Mouse (Mus musculus): ENCODE data around the gene Bace2. TPM values are rescaled to one million over a fixed set of nuclear protein-coding genes. Genes with fewer than 3 reads are reported as not detected.

Bace2 gene
- total and polyA plus RNA-seq, 3 experiments, result not detected

GRCm38 (mm10) chr16:97434206-97434605 lies 77.7 kb downstream of the Bace2 start:
- Histone ChIP-seq H3K4me3 (ENCODE audit: control insufficient read depth in 1 of 2, insufficient read depth in 1 of 2, low read depth in 2 of 2, low read length in 2 of 2) (no peak overlapping the region), H3K36me3 (ENCODE audit: control insufficient read depth in 1 of 2, insufficient read depth in 2 of 2, low read length in 2 of 2) (peaks cover 0 to 3% of the 10 kb centered on the region in 2 experiments; a peak in 1 of 4 replicates), H3K9me3 (replicated peaks; ENCODE audit: insufficient read depth, low read length) (no peaks in the 10 kb centered on the region), H3K27me3 (ENCODE audit: control insufficient read depth in 1 of 2, insufficient read depth in 2 of 2, low read length in 2 of 2) (no peaks in the 10 kb centered on the region; a peak in 1 of 4 replicates), H3K79me2 (ENCODE audit: control insufficient read depth, insufficient read depth, low read length, poor library complexity) (no peaks in the 10 kb centered on the region), H3K9ac (ENCODE audit: control insufficient read depth, low read depth, low read length, poor library complexity, severe bottlenecking) (no peak overlapping the region), H3K4me1 (ENCODE audit: control insufficient read depth in 1 of 2, insufficient read depth in 2 of 2, low read length in 2 of 2) (peaks cover 5 to 7% of the 10 kb centered on the region in 2 experiments; a peak in 2 of 4 replicates), H3K27ac (ENCODE audit: control insufficient read depth, low read depth, low read length) (no peak overlapping the region)
- TF ChIP-seq ZC3H11A (IDR thresholded peaks at IDR 0.05; ENCODE audit: low read depth, low read length) (no peak), UBTF (IDR thresholded peaks at IDR 0.05; ENCODE audit: borderline replicate concordance, insufficient read depth, low read depth, low read length) (no peak), MAZ (IDR thresholded peaks at IDR 0.05; ENCODE audit: low read depth, low read length) (no peak), EP300 (IDR thresholded peaks at IDR 0.05; ENCODE audit: low read depth in 1 of 2, low read length in 2 of 2) (no peak), CTCF (IDR thresholded peaks at IDR 0.05 in 2 of 3, conservative IDR thresholded peaks at IDR 0.05 in 1 of 3; ENCODE audit: control insufficient read depth in 1 of 3, insufficient read depth in 1 of 3, low read depth in 2 of 3, low read length in 3 of 3, poor library complexity in 1 of 3, severe bottlenecking in 1 of 3) (no peak), NELFE (IDR thresholded peaks at IDR 0.05; ENCODE audit: low read depth, low read length) (no peak), MAX (IDR thresholded peaks at IDR 0.05; ENCODE audit: low read length) (no peak), MYC (IDR thresholded peaks at IDR 0.05; ENCODE audit: low read depth, low read length) (no peak), SMC3 (IDR thresholded peaks at IDR 0.05; ENCODE audit: low read depth, low read length) (no peak), CHD2 (IDR thresholded peaks at IDR 0.05; ENCODE audit: low read length) (no peak), TBP (IDR thresholded peaks at IDR 0.05; ENCODE audit: low read depth, low read length) (no peak), E2F4 (IDR thresholded peaks at IDR 0.05; ENCODE audit: borderline replicate concordance, low read depth, low read length) (no peak), ELF1 (IDR thresholded peaks at IDR 0.05; ENCODE audit: low read depth, low read length) (no peak), KAT2A (conservative IDR thresholded peaks at IDR 0.05; ENCODE audit: low read depth, low read length) (no peak), ETS1 (IDR thresholded peaks at IDR 0.05; ENCODE audit: low read depth, low read length) (no peak), TAL1 (IDR thresholded peaks at IDR 0.05; ENCODE audit: low read length) (no peak), POLR2AphosphoS2 (IDR thresholded peaks at IDR 0.05; ENCODE audit: low read length) (no peak)
- DNase-seq (ENCODE audit: low read depth, low spot score), result no peak

GRCm38 (mm10) chr16:97437448-97438056 lies 81.0 kb downstream of the Bace2 start:
- no peaks in the 10 kb centered on the region for H3K36me3 ChIP-seq (ENCODE audit: control insufficient read depth in 1 of 2, insufficient read depth in 2 of 2, low read length in 2 of 2)
- no peak overlapping the region for H3K9ac ChIP-seq (ENCODE audit: control insufficient read depth, low read depth, low read length, poor library complexity, severe bottlenecking)
- H3K79me2 ChIP-seq (ENCODE audit: control insufficient read depth, insufficient read depth, low read length, poor library complexity), result no peaks in the 10 kb centered on the region
- peaks cover 0 to 2% of the 10 kb centered on the region in 2 experiments; a peak in 1 of 4 replicates for H3K4me1 ChIP-seq (ENCODE audit: control insufficient read depth in 1 of 2, insufficient read depth in 2 of 2, low read length in 2 of 2)
- no peak overlapping the region for H3K4me3 ChIP-seq (ENCODE audit: control insufficient read depth in 1 of 2, insufficient read depth in 1 of 2, low read depth in 2 of 2, low read length in 2 of 2)
- no peaks in the 10 kb centered on the region; a peak in 1 of 4 replicates for H3K27me3 ChIP-seq (ENCODE audit: control insufficient read depth in 1 of 2, insufficient read depth in 2 of 2, low read length in 2 of 2)
- TF ChIP-seq SMC3 (IDR thresholded peaks at IDR 0.05; ENCODE audit: low read depth, low read length), result no peak
- TF ChIP-seq JUND (IDR thresholded peaks at IDR 0.05; ENCODE audit: low read depth, low read length), result no peak
- TF ChIP-seq UBTF (IDR thresholded peaks at IDR 0.05; ENCODE audit: borderline replicate concordance, insufficient read depth, low read depth, low read length), result no peak
- TF ChIP-seq EP300 (IDR thresholded peaks at IDR 0.05; ENCODE audit: low read depth in 1 of 2, low read length in 2 of 2), result no peak
- TF ChIP-seq ZKSCAN1 (IDR thresholded peaks at IDR 0.05; ENCODE audit: low read depth, low read length), result no peak
- no peak for TF ChIP-seq GABPA (IDR thresholded peaks at IDR 0.05; ENCODE audit: low read depth, low read length)
- TF ChIP-seq SIN3A (IDR thresholded peaks at IDR 0.05; ENCODE audit: low read length), result no peak
- TF ChIP-seq MAFK (IDR thresholded peaks at IDR 0.05; ENCODE audit: borderline replicate concordance, low read depth, low read length), result no peak
- no peak for TF ChIP-seq ETS1 (IDR thresholded peaks at IDR 0.05; ENCODE audit: low read depth, low read length)
- no peak for TF ChIP-seq NELFE (IDR thresholded peaks at IDR 0.05; ENCODE audit: low read depth, low read length)
- TF ChIP-seq GATA1 (IDR thresholded peaks at IDR 0.05; ENCODE audit: low read depth, low read length), result no peak
- no peak for TF ChIP-seq POLR2AphosphoS5 (IDR thresholded peaks at IDR 0.05; ENCODE audit: borderline replicate concordance, low read depth, low read length)
- no peak for TF ChIP-seq KAT2A (conservative IDR thresholded peaks at IDR 0.05; ENCODE audit: low read depth, low read length)
- TF ChIP-seq CHD2 (IDR thresholded peaks at IDR 0.05; ENCODE audit: low read length), result no peak
- no peak for TF ChIP-seq ZMIZ1 (IDR thresholded peaks at IDR 0.05; ENCODE audit: low read depth, low read length)
- no peak for TF ChIP-seq TBP (IDR thresholded peaks at IDR 0.05; ENCODE audit: low read depth, low read length)
- H3K27ac ChIP-seq (ENCODE audit: control insufficient read depth, low read depth, low read length), result no peak overlapping the region
- no peaks in the 10 kb centered on the region for H3K9me3 ChIP-seq (replicated peaks; ENCODE audit: insufficient read depth, low read length)
- DNase-seq (ENCODE audit: low read depth, low spot score), result no peak
